Mouse (Mus musculus): Measurements from ENCODE around the gene Aurka. TPM values are rescaled to one million over a fixed set of nuclear protein-coding genes. Genes with fewer than 3 reads are reported as not detected.
A peak's percentile ranks its signal among the peaks of the same experiment; 100 is the strongest.

Aurka gene
- 61.8 and 74.2 TPM in 2 replicates for polyA plus RNA-seq (2014; fragmentation: Nextera tagmentation; extraction: Ambion mirVana)

DNA sequence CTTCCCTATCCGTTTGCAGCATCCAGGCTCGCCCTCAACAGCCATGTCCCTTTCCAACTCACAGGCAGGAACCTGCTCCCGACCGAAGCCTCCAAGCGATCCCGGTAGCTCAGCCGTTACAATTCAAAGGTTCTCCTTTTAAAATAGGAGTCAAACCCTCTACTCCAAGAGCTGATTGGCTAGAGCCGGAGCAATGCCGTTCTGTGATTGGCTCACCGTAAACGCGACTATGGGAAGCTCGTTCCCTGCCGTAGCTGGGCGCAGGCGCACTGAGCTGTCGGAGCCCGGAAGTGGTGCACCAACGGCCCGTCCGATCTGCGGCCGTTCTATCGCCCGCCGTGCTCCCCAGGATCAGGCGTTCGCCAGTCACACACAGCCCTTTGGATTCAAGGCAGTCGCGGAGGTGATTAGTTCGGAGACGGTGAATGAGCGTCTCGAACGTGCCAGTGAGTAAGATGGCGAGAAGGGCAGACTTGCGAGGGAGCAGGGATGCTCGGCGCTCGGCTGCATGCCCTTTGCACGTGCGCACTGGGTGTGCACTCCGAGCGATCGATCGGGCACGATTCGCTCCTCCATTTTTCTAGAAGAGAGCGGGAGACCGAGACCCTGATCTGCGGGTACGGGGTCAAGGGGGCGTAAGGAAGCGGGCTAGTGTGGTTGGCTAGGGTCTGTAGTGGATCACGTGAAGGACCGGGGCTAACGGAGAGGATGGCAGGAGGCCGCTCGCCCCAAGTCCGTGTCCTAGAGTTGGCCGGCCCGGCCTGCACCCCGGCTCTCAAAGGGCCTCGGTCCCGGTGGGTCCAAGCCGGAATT is at the start of gene Aurka, which contains the start of gene Cstf1:
TSS of gene Aurka (minus strand) at position 125 of the 813 bp plus-strand sequence.
TSS of gene Cstf1 (plus strand) at position 271 of the 813 bp plus-strand sequence.
- Histone ChIP-seq H3K4me3 (ENCODE audit: low read depth, low read length) (peak within 1 kb of the TSS; percentile 93), H3K4me2 (ENCODE audit: low read length) (peak within 1 kb of the TSS; percentile 66), H3K9ac (ENCODE audit: low read length) (peak within 1 kb of the TSS; percentile 91), H3K9me3 (replicated peaks; ENCODE audit: control insufficient read depth, low read length) (no peaks in the 10 kb centered on the region), H3K4me1 (ENCODE audit: control insufficient read depth, insufficient read depth, low read length) (peaks cover 16% of the 10 kb centered on the region), H3K36me3 (ENCODE audit: control insufficient read depth, insufficient read depth, low read length) (peaks cover 54% of the 10 kb centered on the region), H3K27ac (ENCODE audit: low read depth, low read length) (peak within 1 kb of the TSS; percentile 75), H3K27me3 (replicated peaks; ENCODE audit: control insufficient read depth, insufficient read depth, low read length) (no peaks in the 10 kb centered on the region)
- peak; percentile 99 for ATAC-seq
- peak; percentile 99 for DNase-seq (ENCODE audit: low spot score)
- under 1% methylated on average over 66 of the region's 66 CpGs for WGBS

DNA sequence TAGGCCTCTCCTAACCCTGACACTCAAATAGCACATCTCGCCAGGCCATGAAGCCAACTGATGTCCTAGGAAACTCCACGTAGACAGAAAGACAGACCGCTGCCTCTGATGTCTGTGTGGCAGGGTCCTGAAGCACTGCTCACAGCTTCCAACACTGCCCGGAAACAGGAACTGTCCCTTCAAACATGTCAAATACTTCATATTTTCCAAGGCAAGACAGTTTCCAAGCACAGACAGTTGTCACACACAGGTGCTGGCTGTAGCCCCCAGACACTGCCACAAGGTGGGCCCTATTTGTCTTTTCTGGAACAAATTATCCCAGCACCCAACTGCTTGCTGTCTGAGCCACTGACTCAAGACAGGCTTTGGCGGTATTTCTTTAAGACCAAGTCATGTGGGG is 47.9 kb upstream of the Aurka start:
- H3K4me2 ChIP-seq (ENCODE audit: low read length), result no peak overlapping the region
- H3K9ac ChIP-seq (ENCODE audit: low read length), result no peak overlapping the region
- H3K27ac ChIP-seq (ENCODE audit: low read depth, low read length), result no peak overlapping the region
- no peak overlapping the region for H3K4me3 ChIP-seq (ENCODE audit: low read depth, low read length)
- ATAC-seq (no peak), DNase-seq (ENCODE audit: low spot score) (no peak)
- H3K27me3 ChIP-seq (replicated peaks; ENCODE audit: control insufficient read depth, insufficient read depth, low read length), result no peaks in the 10 kb centered on the region
- H3K9me3 ChIP-seq (replicated peaks; ENCODE audit: control insufficient read depth, low read length), result no peaks in the 10 kb centered on the region
- 86% methylated on average over 5 of the region's 5 CpGs for WGBS
- H3K36me3 ChIP-seq (ENCODE audit: control insufficient read depth, insufficient read depth, low read length), result no peaks in the 10 kb centered on the region
- no peaks in the 10 kb centered on the region for H3K4me1 ChIP-seq (ENCODE audit: control insufficient read depth, insufficient read depth, low read length)

- DNase-seq (ENCODE audit: low spot score) (no peak), ATAC-seq (no peak)
- no peak overlapping the region for H3K4me2 ChIP-seq (ENCODE audit: low read length)
- H3K9ac ChIP-seq (ENCODE audit: low read length), result no peak overlapping the region
- H3K4me3 ChIP-seq (ENCODE audit: low read depth, low read length), result no peak overlapping the region
- no peak overlapping the region for H3K27ac ChIP-seq (ENCODE audit: low read depth, low read length)
- no peaks in the 10 kb centered on the region for H3K9me3 ChIP-seq (replicated peaks; ENCODE audit: control insufficient read depth, low read length)
- no peaks in the 10 kb centered on the region for H3K36me3 ChIP-seq (ENCODE audit: control insufficient read depth, insufficient read depth, low read length)
- H3K4me1 ChIP-seq (ENCODE audit: control insufficient read depth, insufficient read depth, low read length), result no peaks in the 10 kb centered on the region
- no peaks in the 10 kb centered on the region for H3K27me3 ChIP-seq (replicated peaks; ENCODE audit: control insufficient read depth, insufficient read depth, low read length)
- WGBS, result 92% methylated on average over 5 of the region's 5 CpGs
These were observed 46.5 kb upstream of the Aurka start for GRCm38 (mm10) chr2:172416876-172417275.

DNA sequence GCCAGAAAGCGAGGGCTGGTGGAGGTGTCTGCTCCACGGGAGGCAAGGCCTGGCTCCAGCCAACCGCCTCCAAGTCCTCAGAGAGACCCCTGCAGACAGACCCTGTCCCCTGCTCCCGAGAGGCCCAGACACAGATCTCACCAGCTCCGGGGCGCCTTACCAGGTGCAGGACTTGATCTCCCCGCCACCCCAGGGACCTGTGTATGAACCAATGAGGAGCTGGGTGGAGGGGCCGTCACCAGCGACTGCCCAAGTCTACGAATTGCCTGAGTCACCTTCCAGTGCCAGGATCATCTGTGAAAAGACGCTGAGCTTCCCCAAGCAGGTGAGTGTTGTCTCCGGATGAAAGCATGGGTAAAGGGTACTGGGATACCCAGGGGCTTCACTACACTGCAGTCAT is 45.9 kb upstream of the Aurka start:
- Histone ChIP-seq H3K36me3 (ENCODE audit: control insufficient read depth, insufficient read depth, low read length) (no peaks in the 10 kb centered on the region), H3K27ac (ENCODE audit: low read depth, low read length) (no peak overlapping the region), H3K9ac (ENCODE audit: low read length) (no peak overlapping the region), H3K9me3 (replicated peaks; ENCODE audit: control insufficient read depth, low read length) (no peaks in the 10 kb centered on the region), H3K27me3 (replicated peaks; ENCODE audit: control insufficient read depth, insufficient read depth, low read length) (no peaks in the 10 kb centered on the region), H3K4me1 (ENCODE audit: control insufficient read depth, insufficient read depth, low read length) (no peaks in the 10 kb centered on the region), H3K4me2 (ENCODE audit: low read length) (no peak overlapping the region), H3K4me3 (ENCODE audit: low read depth, low read length) (no peak overlapping the region)
- ATAC-seq (no peak), DNase-seq (ENCODE audit: low spot score) (no peak)
- 61% methylated on average over 11 of the region's 12 CpGs for WGBS

- H3K27me3 ChIP-seq (replicated peaks; ENCODE audit: control insufficient read depth, insufficient read depth, low read length), result no peaks in the 10 kb centered on the region
- DNase-seq (ENCODE audit: low spot score) (no peak), ATAC-seq (no peak)
- 58% methylated on average over 5 of the region's 5 CpGs for WGBS
- no peaks in the 10 kb centered on the region for H3K36me3 ChIP-seq (ENCODE audit: control insufficient read depth, insufficient read depth, low read length)
- no peak overlapping the region for H3K4me2 ChIP-seq (ENCODE audit: low read length)
- no peaks in the 10 kb centered on the region for H3K4me1 ChIP-seq (ENCODE audit: control insufficient read depth, insufficient read depth, low read length)
- no peak overlapping the region for H3K9ac ChIP-seq (ENCODE audit: low read length)
- H3K4me3 ChIP-seq (ENCODE audit: low read depth, low read length), result no peak overlapping the region
- no peak overlapping the region for H3K27ac ChIP-seq (ENCODE audit: low read depth, low read length)
- no peaks in the 10 kb centered on the region for H3K9me3 ChIP-seq (replicated peaks; ENCODE audit: control insufficient read depth, low read length)
These were observed 43.6 kb upstream of the Aurka start for GRCm38 (mm10) chr2:172413894-172414293.

DNA sequence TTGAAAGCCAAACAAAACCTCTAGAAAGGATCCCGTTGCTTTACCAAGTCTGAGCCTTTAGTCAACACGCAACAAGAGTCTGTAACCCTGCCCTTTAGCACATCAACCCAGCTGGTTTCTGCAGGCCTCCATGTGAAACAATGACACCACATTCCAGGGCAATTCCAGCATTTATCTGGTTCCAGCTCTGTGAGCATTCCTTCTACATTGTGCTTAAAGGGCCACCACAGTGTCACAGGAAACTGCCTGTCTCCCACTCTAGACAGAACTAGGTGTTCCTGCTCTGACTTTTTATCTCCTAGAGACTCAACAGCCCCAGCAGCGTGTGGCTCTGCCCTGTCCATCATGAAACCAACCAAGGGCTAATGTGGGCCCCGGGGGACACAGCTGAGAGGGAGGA is 42.9 kb upstream of the Aurka start:
- DNase-seq (ENCODE audit: low spot score), result no peak
- WGBS, result 39% methylated on average over 4 of the region's 4 CpGs
- Histone ChIP-seq H3K4me1 (ENCODE audit: control insufficient read depth, insufficient read depth, low read length) (no peaks in the 10 kb centered on the region), H3K4me3 (ENCODE audit: low read depth, low read length) (no peak overlapping the region), H3K27ac (ENCODE audit: low read depth, low read length) (no peak overlapping the region), H3K9ac (ENCODE audit: low read length) (no peak overlapping the region), H3K27me3 (replicated peaks; ENCODE audit: control insufficient read depth, insufficient read depth, low read length) (no peaks in the 10 kb centered on the region), H3K36me3 (ENCODE audit: control insufficient read depth, insufficient read depth, low read length) (no peaks in the 10 kb centered on the region), H3K9me3 (replicated peaks; ENCODE audit: control insufficient read depth, low read length) (no peaks in the 10 kb centered on the region), H3K4me2 (ENCODE audit: low read length) (no peak overlapping the region)
- ATAC-seq, result no peak

DNA sequence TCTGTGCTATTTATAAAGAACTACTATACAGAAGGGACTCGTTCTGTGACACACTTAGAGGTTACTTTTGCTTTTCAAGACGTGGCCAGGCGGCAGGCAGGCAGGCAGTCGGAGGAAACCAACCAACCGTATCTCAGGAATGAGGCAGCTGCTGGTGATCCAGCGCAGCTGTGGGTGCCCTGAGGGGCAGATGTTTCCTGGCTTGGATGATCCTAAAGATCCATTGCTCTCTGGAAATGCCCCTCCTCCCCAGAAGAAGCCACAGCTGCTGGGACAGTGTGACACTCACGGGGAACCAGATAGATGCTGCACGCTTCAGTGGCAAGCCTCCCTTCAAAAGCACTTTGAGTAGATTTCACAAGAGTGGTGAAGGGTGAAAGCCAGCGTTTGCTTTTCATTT is 42.1 kb upstream of the Aurka start:
- Histone ChIP-seq H3K4me3 (ENCODE audit: low read depth, low read length) (no peak overlapping the region), H3K4me1 (ENCODE audit: control insufficient read depth, insufficient read depth, low read length) (no peaks in the 10 kb centered on the region), H3K27me3 (replicated peaks; ENCODE audit: control insufficient read depth, insufficient read depth, low read length) (no peaks in the 10 kb centered on the region), H3K36me3 (ENCODE audit: control insufficient read depth, insufficient read depth, low read length) (no peaks in the 10 kb centered on the region), H3K4me2 (ENCODE audit: low read length) (no peak overlapping the region), H3K9me3 (replicated peaks; ENCODE audit: control insufficient read depth, low read length) (no peaks in the 10 kb centered on the region), H3K9ac (ENCODE audit: low read length) (no peak overlapping the region), H3K27ac (ENCODE audit: low read depth, low read length) (no peak overlapping the region)
- DNase-seq (ENCODE audit: low spot score) (peak; percentile 10), ATAC-seq (no peak)
- WGBS, result 12% methylated on average over 9 of the region's 9 CpGs

- DNase-seq (ENCODE audit: low spot score) (no peak), ATAC-seq (no peak)
- Histone ChIP-seq H3K4me3 (ENCODE audit: low read depth, low read length) (no peak overlapping the region), H3K4me2 (ENCODE audit: low read length) (no peak overlapping the region), H3K4me1 (ENCODE audit: control insufficient read depth, insufficient read depth, low read length) (no peaks in the 10 kb centered on the region), H3K27ac (ENCODE audit: low read depth, low read length) (no peak overlapping the region), H3K27me3 (replicated peaks; ENCODE audit: control insufficient read depth, insufficient read depth, low read length) (no peaks in the 10 kb centered on the region), H3K36me3 (ENCODE audit: control insufficient read depth, insufficient read depth, low read length) (no peaks in the 10 kb centered on the region), H3K9me3 (replicated peaks; ENCODE audit: control insufficient read depth, low read length) (no peaks in the 10 kb centered on the region), H3K9ac (ENCODE audit: low read length) (no peak overlapping the region)
- 85% methylated on average over 11 of the region's 11 CpGs for WGBS
These were observed 40.8 kb upstream of the Aurka start for GRCm38 (mm10) chr2:172411091-172411490.

GRCm38 (mm10) chr2:172410686-172411085 is 40.4 kb upstream of the Aurka start:
- Histone ChIP-seq H3K9me3 (replicated peaks; ENCODE audit: control insufficient read depth, low read length) (no peaks in the 10 kb centered on the region), H3K27ac (ENCODE audit: low read depth, low read length) (no peak overlapping the region), H3K4me2 (ENCODE audit: low read length) (no peak overlapping the region), H3K36me3 (ENCODE audit: control insufficient read depth, insufficient read depth, low read length) (no peaks in the 10 kb centered on the region), H3K4me3 (ENCODE audit: low read depth, low read length) (no peak overlapping the region), H3K9ac (ENCODE audit: low read length) (no peak overlapping the region), H3K4me1 (ENCODE audit: control insufficient read depth, insufficient read depth, low read length) (no peaks in the 10 kb centered on the region), H3K27me3 (replicated peaks; ENCODE audit: control insufficient read depth, insufficient read depth, low read length) (no peaks in the 10 kb centered on the region)
- WGBS, result 80% methylated on average over 2 of the region's 2 CpGs
- ATAC-seq (no peak), DNase-seq (ENCODE audit: low spot score) (no peak)

All from forebrain, embryonic 14.5 days (tissue).